Mouse (Mus musculus) adrenal gland, adult (tissue): ENCODE measurements around the gene Fscn1.

ENCODE experiments used
- DNase-seq, 2 experiments: peaks; one replicate each; pipeline ENCODE4 v3.0.0; 2022 to 2023; ENCODE audit warnings: low spot score in 1 of 2; ENCODE audit not compliant: inconsistent age in 2 of 2

Gene Fscn1

DNA sequence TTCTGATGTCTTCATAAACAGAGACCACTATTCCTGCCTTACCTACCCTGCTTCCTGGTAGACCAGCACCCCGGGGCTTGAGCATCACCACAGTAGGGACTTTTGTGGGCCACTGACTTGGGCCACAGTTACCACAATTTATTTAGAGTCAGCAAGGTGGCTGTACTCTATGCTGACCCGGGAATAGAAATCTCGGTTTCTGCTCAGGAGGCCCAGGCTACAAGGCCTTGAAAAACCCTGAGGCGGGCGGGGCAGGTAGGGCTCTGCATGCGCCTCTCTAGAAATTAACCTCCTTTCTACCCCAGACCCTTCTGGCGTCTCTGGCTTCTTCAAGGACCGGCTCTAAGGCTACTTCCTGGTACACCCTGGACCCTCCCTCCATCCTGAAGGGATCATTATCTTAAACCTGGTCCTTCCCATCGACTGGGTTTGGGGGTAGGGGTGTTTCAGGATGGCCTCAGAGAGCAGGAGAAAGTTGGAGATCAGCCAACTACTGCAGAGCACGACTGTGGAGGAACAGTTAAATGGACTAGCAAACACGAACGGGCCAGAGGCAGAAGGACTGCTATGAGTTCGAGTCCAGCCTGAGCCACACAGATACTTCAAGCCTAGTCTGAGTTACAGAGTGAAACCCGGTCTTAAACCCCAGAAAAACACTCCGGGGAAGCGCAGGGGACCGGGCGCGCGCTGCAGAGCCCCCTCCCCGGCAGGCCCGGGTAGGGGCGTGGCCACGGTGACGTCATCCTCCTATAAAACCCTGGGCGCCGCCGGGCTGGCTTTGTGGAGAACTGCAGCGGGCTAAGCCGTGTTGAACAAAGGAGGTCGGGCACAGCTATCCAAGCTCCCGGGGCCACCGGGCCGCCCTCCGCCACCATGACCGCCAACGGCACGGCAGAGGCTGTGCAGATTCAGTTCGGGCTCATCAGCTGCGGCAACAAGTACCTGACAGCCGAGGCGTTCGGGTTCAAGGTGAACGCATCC lies at the start of gene Fscn1:
Gene Fscn1 (plus strand): TSS at position 768 of the 981 bp plus-strand sequence.
- DNase-seq: peak; percentile 81 to 93

DNA sequence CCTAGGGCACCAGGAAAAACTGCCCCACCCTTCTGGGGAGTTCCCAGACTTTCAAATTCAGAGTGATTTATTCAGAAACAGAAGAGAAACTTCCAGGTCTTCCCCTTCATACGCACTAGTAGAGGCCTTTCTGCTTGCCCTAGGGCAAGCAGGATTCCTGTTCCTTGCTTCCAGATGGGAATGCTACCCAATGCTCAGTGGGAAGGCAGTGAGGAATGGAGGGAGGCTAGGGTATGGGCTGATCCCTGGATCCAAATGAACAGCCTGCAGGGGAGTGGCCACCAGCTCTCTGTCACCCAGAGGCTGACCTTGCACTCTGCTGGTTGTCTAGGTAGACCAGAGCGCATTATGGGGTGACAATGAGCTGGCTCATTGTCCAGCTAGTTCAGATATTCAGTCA lies 48.5 kb upstream of the Fscn1 start:
- DNase-seq: no peak

DNA sequence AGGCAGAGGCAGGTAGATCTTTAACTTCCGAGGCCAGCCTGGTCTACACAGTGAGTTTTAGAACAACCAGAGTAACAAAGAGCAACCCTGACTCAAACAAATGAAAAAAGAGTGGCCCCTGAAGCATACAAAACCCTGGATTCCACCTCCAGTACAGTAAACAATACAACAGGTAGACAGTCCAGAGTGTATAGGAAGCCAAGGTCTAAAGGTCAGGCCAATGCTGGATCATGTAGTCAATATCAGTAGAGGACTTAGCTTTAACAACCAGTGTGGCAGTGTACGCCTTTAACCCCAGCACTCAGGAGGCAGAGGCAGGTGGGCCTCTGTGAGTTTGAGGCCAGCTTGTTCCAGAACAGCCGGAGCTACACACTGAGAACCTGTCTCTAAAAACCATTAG lies 47.8 kb upstream of the Fscn1 start:
- DNase-seq: no peak

DNA sequence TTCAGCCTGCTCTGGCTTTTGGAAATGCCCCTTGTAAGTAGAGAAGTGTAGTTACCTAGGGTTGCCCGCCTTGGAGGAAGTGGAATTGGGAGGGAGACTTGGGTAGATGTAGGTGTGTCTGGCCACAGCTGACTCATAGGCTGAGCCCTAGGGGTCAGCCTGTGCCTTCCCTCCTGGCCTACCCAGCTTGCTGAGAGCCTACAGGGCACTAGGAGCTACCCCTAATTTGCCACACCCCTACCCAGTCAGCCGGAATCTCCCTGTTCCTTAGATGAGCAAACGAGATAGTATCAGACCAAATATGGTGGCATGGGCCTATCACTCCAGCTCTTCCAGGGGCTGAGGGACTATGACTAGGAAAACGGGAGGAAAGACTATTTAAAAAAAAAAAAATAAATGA lies 47.4 kb upstream of the Fscn1 start:
- DNase-seq: no peak

DNA sequence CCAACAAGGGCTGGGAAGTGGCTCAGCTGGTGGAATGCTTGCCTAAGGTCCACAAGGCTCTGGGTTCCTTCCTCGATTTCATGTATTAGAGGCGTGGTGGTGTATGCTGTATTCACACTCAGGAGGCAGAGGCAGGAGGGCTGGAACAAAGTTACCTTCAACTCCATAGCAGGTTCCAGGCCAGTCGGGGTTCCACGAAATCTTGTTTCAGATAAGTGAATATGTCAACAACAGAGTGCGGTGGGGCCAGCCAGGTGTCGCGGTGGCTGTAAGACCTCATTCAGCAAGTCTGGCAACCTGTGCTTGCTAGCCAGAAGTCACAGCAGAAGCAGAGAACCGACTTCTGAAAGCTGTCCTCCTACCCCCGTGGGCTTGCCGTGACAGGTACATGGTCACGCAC lies 44.9 kb upstream of the Fscn1 start:
- DNase-seq: no peak

DNA sequence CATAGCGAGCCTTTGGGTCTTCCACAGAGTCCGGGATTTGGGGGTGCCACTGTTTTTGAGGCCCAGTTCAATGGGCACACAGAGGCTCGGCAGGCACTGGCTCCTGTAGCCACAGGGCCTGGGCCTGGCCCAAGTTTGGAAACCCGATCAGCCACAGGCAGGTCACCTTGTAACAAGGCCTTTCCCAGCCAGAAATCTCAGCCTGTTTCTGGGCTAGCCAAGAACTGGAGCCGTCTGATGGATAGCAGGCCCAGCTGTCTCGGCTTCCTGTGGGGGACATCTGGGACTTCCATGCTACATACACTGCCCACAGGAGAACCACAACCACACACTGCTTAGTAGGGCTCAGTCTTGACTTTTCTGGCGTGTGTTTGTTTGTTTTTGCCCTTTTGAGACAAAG lies 43.5 kb upstream of the Fscn1 start:
- no peak for DNase-seq

DNA sequence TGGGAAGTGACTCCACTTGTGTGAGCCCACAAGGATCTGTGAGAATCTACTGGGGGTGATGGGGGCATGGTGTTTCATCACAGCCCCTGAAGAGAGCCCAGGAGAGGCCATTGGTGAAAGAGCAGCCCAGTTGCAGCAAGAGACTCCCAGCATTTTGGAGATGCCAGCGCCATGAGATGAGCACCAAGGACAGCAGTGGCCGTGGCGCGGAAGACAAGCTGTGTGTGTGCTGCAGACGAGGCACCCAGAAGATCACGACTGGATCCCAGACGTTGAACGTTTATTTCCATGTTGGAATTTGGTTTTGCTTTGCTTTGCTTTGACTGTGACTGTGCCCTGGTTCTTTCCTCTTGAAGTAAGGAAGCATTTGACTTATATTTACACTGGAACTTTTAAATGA lies 42.7 kb upstream of the Fscn1 start:
- DNase-seq: no peak

DNA sequence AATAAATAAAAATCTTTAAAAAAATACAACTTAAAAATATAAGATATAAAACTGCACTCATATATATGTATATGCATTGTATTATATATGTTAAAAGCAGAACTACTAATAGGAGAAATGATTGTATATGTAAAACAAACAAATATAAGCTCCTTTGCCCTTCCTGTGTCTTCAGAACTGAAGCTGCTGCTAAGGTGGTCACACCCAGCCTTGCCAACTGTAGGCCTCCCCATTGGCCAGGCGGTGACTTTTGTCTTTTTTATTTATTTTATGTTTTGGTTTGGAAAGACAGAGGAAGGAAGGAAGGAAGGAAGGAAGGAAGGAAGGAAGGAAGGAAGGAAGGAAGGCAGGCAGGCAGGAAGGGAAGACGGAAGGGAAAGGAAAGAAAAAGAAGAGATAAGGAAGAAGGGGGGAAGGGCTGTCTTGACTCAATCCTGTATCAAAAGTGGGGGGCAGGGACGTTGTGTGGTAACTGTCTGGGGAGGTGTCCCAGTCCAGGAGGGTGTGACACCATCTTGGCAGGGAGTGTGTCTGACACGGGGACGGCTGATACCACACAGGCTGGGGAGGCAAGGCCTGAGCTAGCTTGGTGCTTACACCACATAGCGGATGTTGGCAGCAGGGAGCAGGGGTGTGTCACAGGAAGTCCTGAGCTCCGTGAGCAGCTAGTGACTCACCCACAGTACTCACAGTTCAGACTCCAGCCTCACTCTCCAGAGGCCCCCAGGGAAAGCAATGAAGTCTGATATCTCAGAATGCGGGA lies 39.7 kb upstream of the Fscn1 start:
- DNase-seq: peak; percentile 87 to 94

DNA sequence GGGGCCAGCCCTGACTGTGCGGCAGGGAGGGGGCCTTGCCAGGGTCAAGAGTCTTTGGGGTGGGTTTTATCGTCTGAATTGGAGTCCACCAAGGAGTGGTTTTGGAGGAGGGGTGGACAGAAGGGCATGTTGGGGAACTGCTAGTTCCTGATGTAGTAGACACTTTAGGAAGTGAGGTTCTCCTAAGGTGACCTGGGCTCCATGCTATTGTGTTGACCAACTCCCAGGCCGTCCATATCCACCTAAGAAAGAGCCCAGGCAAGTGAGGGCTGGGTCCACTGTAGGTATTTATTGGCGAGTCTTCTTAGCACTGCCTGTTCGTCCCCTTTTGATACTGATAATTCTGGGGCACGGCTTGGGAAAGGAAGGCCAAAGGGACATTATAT lies 39.1 kb upstream of the Fscn1 start:
- peak in 1 of 2 experiments; percentile 42 for DNase-seq

DNA sequence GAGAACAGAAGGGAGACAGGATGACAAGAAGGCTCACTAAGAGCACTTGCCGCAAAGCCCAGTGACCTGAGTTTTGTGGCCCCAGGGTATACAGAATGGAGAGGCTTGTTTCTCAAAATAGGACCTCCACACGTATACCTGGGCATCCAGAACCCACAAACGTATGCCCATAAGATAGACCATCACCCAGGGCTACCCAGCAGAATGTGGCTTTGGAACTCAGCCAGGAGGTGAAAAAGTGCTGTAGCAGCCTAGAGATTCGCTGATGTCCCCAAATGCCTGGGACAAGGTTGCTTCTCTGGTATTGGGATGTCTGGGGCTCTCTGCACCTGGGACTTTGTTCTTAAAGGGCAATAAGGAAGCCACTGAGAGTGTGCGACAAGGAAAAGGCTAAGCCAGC lies 37.9 kb upstream of the Fscn1 start:
- DNase-seq: no peak

DNA sequence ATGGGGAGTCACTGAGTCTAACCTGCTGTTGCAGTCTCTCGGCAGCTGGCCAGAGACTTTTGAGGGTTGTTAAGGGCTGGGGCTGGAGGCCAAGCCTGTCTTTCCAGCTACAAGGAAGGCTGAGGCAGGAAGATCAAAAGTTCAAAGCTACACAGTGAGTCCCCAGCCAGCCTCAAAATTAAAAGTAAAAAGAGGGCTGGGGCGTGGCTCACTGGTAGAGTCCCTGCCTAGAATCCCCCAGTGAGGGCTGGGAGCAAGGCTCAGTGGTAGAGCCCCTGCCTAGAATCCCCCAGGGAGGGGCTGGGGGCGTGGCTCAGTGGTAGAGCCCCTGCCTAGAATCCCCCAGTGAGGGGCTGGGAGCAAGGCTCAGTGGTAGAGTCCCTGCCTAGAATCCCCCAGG lies 36.4 kb upstream of the Fscn1 start:
- DNase-seq: no peak

DNA sequence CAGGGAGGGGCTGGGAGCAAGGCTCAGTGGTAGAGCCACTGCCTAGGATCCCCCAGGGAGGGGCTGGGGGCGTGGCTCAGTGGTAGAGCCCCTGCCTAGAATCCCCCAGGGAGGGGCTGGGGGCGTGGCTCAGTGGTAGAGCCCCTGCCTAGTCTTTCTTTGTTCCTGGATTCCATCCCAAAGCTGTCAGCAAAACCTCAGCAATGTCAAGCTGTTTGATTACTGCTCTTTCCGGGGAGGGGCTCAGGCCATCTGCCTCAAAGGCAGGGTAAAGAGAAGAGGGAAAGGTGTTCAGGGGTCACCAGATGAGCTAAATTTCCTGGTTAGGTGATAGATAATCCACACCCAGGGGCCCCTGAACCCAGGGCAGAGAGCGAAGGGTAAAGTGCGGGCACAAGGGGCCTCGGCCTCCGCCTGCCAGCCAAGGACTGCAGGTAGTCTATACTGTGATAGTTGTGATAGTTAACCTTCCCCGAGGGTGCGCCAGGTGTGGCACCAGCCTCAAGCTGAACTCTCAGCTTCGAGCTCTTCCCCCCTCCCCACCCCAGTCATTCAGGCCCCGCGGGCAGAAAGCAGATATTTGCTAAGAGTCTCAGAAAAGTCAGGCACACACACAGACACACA lies 35.7 kb upstream of the Fscn1 start:
- no peak for DNase-seq

DNA sequence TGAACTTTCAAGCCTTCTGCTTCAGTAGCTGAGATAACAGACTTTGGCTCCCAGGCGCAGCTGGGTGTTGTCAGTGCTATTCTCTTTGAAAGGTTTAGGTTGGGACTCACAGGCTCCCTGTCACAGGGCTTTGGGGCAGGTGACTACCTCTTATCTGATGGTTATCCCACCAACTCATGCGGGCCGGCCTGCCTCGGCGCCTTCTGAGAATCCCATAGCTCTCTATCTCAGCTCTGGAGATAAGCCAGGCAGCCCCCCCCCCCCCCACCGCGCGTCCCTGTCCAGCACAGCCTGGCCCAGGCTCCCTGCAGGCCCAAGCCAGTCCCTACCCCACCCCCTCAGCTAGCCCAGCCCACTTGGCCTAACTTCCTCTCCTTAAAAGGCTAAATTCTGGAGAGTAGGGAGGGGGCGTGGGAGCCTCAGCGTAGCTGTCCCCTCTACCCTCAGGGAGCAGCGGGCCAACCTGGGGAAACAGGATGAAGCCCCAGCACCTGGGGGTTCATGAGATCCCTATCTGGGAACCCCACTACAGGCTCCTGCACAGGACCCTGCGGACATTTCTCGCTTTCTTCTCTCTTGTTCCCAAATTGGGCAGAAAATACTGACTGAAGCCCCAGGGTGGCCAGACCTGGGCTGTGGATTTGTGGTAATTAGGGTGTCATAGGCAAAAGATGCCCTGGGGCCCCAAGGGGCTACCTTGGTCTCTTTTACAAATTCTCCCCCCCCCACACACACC lies 33.8 kb upstream of the Fscn1 start:
- DNase-seq: peak; percentile 60 to 69

DNA sequence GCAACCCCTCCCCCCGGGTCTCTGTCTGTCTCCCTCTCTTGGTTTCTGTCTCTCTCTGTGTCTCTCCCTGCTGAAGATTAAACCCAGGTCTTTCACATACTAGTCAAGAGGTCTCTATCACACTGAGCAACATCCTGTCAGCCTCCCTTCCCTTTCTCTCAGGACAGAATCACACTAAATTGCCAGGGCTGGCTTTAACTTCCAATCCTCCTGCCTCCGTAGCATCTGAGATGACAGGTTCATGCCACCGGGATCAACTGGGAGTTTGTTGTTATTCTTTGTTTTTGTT lies 33.3 kb upstream of the Fscn1 start:
- DNase-seq: no peak

DNA sequence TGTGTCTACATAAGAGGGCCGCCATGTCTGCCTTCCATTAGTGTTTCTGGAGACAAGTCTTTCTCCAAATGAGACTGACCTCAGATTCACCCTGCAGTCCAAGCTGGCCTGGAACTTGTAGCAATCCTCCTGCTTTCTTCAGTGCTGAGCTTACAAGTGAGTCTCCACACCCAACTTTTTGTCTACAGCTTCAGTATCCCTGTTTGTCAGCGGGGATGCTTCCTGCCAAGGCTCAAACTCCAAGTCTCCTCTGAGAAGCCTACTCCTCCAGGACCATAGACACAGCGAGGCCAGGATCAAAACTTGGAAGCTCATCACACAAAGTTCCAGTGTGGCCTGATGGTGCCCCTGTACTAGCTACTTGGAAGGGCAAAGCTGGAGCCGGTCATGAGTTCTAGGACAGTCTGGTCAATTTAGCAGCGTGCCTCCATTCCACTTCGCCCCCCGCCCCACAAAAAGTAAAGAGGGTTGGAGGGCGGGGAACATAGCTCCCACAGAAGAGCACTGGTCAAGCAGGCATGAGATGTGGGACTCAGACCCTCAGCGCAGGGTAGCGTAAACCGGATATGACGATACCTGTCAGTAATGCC lies 32.7 kb upstream of the Fscn1 start:
- no peak for DNase-seq

DNA sequence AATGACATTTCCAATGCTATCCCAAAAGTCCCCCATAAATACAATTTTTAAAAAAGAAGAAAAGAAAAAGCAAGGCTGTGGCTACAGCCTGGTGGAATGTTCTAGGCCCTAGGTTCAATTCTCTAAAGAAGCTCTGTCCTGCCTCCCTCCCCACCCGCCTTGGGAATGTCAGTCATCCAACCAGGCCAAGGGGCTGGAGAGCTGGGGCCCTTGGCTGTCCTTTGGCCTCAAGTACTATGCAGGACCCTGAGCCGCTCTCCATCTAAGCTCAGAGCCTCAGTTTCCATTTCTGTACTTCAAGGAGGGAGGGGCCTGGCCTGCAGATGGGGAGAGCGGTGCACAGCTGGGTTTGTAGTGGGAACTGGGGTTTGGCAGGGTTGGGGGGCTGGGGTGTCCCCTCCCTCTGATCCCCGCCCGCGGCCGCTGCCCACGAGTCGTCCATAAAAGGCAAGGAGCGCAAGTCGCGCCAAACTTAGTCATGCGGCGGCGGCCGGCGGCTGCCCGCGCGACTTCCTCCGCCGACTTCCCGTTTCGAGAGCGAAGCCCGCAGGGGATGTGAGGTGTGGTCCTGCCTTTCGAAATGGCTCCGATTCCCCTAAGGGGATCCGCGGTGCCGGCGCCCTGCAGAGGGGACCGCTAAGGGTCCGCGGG lies 31.3 kb upstream of the Fscn1 start:
- DNase-seq: peak; percentile 86 to 94

DNA sequence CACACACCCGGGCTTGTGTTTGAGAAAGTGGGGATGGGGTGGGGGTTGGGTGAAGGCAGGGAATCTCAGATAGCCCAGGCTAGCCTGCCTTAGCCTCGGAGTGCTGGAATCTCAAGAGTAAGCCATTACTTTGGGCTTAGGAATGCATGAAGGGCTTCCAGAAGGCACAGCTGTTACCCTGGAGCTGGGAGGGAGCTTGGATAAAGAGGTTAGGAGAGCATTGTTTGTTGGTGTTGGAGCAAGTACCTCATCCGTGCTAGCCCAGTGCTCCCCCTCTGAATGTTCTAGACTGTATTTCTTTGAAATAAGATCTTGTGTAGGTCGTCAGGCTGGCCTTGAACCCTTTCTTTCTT lies 30.8 kb upstream of the Fscn1 start:
- DNase-seq: no peak

DNA sequence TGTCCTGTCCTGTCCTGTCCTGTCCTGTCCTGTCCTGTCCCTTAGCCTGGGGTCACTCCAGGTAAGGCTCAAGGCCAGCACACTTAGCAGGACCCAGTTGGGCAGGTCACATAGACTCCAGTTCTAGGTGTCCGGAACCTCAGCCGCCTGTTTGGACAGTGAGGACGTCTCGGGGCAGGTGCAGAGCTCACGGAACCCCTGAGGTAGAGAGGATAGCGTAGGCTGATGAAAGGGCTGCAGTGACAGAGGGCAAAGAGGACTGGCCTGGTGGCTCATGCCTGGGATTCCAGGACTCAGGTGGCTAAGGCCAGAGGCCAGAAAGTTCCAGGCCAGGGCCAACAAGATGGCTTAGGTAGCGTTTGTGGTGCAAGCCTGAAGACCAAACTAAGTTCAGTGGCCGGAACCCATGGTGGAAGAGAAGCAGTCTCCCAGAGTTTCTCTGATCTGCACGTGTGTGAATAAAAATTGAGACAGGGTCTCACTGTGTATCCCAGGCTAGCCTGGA lies 28.9 kb upstream of the Fscn1 start:
- no peak for DNase-seq

DNA sequence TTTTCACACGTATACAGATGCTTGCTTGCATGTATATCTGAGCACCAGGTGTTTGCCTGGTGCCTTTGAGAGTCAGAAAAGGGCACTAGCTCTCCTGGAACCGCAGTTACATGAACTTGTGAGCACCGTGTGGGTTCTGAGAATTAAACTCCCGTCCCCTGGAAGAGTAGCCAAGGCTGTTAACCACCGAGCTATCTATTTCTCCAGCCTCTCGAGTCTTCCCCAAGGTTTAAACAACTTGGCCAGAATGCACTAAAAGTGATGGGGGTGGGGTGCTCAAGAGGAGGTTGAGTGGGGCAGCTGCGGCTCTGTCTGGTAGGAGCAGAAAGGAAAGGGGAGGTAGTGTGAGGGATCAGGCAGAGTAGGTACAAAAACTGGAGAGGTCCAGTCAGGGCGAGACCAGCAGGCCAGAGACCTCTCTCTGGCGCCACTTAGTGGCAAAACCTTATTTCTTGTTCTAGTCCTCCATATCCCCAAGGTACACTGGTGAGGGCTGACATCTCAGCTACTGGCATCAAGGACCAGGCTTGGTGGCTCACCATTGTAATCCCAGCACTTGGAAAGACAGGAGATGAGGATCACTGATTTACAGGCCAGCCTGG lies 28.0 kb upstream of the Fscn1 start:
- DNase-seq: peak; percentile 83 to 96

DNA sequence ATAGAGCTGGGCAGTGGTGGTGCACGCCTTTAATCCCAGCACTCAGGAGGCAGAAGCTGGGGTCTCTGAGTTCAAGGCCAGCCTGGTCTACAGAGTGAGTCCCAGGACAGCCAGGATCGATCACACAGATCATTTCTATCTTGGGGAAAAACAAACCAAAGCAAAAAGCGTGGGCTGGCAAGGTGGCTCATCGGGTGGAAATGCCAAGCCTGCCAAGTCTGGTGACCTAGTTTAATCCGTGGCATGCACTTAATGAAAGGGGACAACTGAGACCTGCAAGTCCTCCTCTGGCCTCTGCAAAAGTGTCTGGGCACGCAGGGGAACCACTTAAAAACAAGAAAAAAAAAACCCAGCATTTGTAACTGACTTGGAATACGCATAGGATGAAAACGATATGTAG lies 27.4 kb upstream of the Fscn1 start:
- DNase-seq: peak in 1 of 2 experiments; percentile 38
